Mouse (Mus musculus): ENCODE data around the gene Chrnb2.

- no peak for TF ChIP-seq POLR2A (IDR thresholded peaks at IDR 0.05; ENCODE audit: insufficient read depth, low read depth, low read length)
- no peak for TF ChIP-seq CTCF (IDR thresholded peaks at IDR 0.05)
These were observed 11.6 kb upstream of the Chrnb2 start for GRCm38 (mm10) chr3:89776001-89776400.

All from heart, adult 2 months (tissue).